Mouse (Mus musculus) embryonic facial prominence, embryonic 11.5 days (tissue): ENCODE measurements around the gene Gabbr2. TPM values are rescaled to one million over a fixed set of nuclear protein-coding genes. Genes with fewer than 3 reads are reported as not detected.

Experiments
- ATAC-seq: fragments of 200-750 bp; cut with Nextera tagmentation; replicated peaks from 2 replicates; pipeline ENCODE4 v1.8.0; 2017; ENCODE audit warnings: low read depth; ENCODE audit not compliant: insufficient number of reproducible peaks, low FRiP score, low TSS enrichment
- DNase-seq: peaks from one replicate; pipeline ENCODE4 v3.0.0-alpha.2; 2015; ENCODE audit warnings: low spot score
- H3K27ac ChIP-seq: fragments of 300-500 bp; sonication (generic); replicated peaks from 2 replicates; pipeline ENCODE4 v1.5.1; 2014; ENCODE audit warnings: mild to moderate bottlenecking, low read depth, low read length, control low read depth
- H3K27me3 ChIP-seq: fragments of 300-500 bp; sonication (generic); 2 replicates; pipeline ENCODE4 v1.6.1; 2014; ENCODE audit warnings: mild to moderate bottlenecking, low read length, moderate library complexity, mixed read lengths; ENCODE audit not compliant: control insufficient read depth, insufficient read depth
- H3K36me3 ChIP-seq: fragments of 300-500 bp; sonication (generic); replicated peaks from 2 replicates; pipeline ENCODE4 v1.6.1; 2014; ENCODE audit warnings: low read depth, mild to moderate bottlenecking, low read length, moderate library complexity, mixed read lengths; ENCODE audit not compliant: control insufficient read depth, insufficient read depth
- H3K4me1 ChIP-seq: fragments of 300-500 bp; sonication (generic); 2 replicates; pipeline ENCODE4 v1.6.1; 2014; ENCODE audit warnings: low read length, mixed read lengths; ENCODE audit not compliant: control insufficient read depth, insufficient read depth
- H3K4me2 ChIP-seq: fragments of 300-500 bp; sonication (generic); 2 replicates; pipeline ENCODE4 v1.6.1; 2014; ENCODE audit warnings: low read depth, mild to moderate bottlenecking, control low read depth, low read length, moderate library complexity
- H3K4me3 ChIP-seq: fragments of 300-500 bp; sonication (generic); 2 replicates; pipeline ENCODE4 v1.5.1; 2014; ENCODE audit warnings: low read depth, low read length, control low read depth
- H3K9ac ChIP-seq: fragments of 300-500 bp; sonication (generic); replicated peaks from 2 replicates; pipeline ENCODE4 v1.6.1; 2014; ENCODE audit warnings: mild to moderate bottlenecking, control low read depth, low read length
- H3K9me3 ChIP-seq: fragments of 300-500 bp; sonication (generic); replicated peaks from 2 replicates; pipeline ENCODE4 v1.6.1; 2016; ENCODE audit warnings: mild to moderate bottlenecking, low read length, inconsistent platforms, mixed read lengths; ENCODE audit not compliant: control insufficient read depth
- WGBS: fragments of 180-500 bp; shearing (Covaris S2); extraction: QIAGEN DNeasy Blood & Tissue Kit; methylation state at CpG from one replicate; pipeline ENCODE4 v1.1.7; 2014; 5-methylcytosine and 5-hydroxymethylcytosine counted together
- polyA plus RNA-seq: library from polyadenylated mRNA; unstranded; fragments of >200 nt; fragmentation: Nextera tagmentation; extraction: Ambion mirVana; gene quantifications from 2 replicates; pipeline ENCODE4 v1.2.1, GENCODE M21; 2014

Gabbr2 gene
- polyA plus RNA-seq, 1 experiment from 2014 or later = 0.25 TPM

- no peaks in the 10 kb centered on the region for H3K9me3 ChIP-seq
- WGBS = 77% methylated on average over 3 of the region's 3 CpGs
- ATAC-seq = no peak
These were observed 122.8 kb downstream of the Gabbr2 start for GRCm38 (mm10) chr4:46868921-46869320.

GRCm38 (mm10) chr4:46868181-46868580 lies 123.5 kb downstream of the Gabbr2 start:
- no peaks in the 10 kb centered on the region for H3K4me1 ChIP-seq
- 82% methylated on average over 5 of the region's 5 CpGs for WGBS
- H3K36me3 ChIP-seq = no peaks in the 10 kb centered on the region
- no peak for ATAC-seq
- H3K27ac ChIP-seq = no peak overlapping the region
- DNase-seq = no peak
- H3K9ac ChIP-seq = no peak overlapping the region
- no peak overlapping the region for H3K4me2 ChIP-seq
- no peak overlapping the region for H3K4me3 ChIP-seq
- H3K27me3 ChIP-seq = no peaks in the 10 kb centered on the region
- no peaks in the 10 kb centered on the region for H3K9me3 ChIP-seq

More at GRCm38 (mm10) chr4:46868921-46869320, 122.8 kb downstream of the Gabbr2 start:
- H3K36me3 ChIP-seq = no peaks in the 10 kb centered on the region
- H3K27me3 ChIP-seq = no peaks in the 10 kb centered on the region
- no peaks in the 10 kb centered on the region for H3K4me1 ChIP-seq
- no peak overlapping the region for H3K9ac ChIP-seq
- no peak for DNase-seq
- H3K4me2 ChIP-seq = no peak overlapping the region
- no peak overlapping the region for H3K4me3 ChIP-seq
- H3K27ac ChIP-seq = no peak overlapping the region

- no peak overlapping the region for H3K4me3 ChIP-seq
- H3K9me3 ChIP-seq = no peaks in the 10 kb centered on the region
- ATAC-seq (no peak), DNase-seq (no peak)
- H3K27ac ChIP-seq = no peak overlapping the region
- no peaks in the 10 kb centered on the region for H3K4me1 ChIP-seq
- no peaks in the 10 kb centered on the region for H3K36me3 ChIP-seq
- H3K4me2 ChIP-seq = no peak overlapping the region
- no peaks in the 10 kb centered on the region for H3K27me3 ChIP-seq
- 83% methylated on average over 10 of the region's 10 CpGs for WGBS
- H3K9ac ChIP-seq = no peak overlapping the region
These were observed 123.9 kb downstream of the Gabbr2 start for GRCm38 (mm10) chr4:46867779-46868178.

GRCm38 (mm10) chr4:46866070-46866469 lies 125.6 kb downstream of the Gabbr2 start:
- no peak overlapping the region for H3K27ac ChIP-seq
- H3K36me3 ChIP-seq = no peaks in the 10 kb centered on the region
- H3K27me3 ChIP-seq = no peaks in the 10 kb centered on the region
- no peak overlapping the region for H3K9ac ChIP-seq
- no peak for DNase-seq
- WGBS = 91% methylated on average over 2 of the region's 2 CpGs
- no peak for ATAC-seq
- H3K4me1 ChIP-seq = no peaks in the 10 kb centered on the region
- no peak overlapping the region for H3K4me2 ChIP-seq
- H3K4me3 ChIP-seq = no peak overlapping the region
- H3K9me3 ChIP-seq = no peaks in the 10 kb centered on the region

- no peaks in the 10 kb centered on the region for H3K4me1 ChIP-seq
- no peaks in the 10 kb centered on the region for H3K9me3 ChIP-seq
- H3K9ac ChIP-seq = no peak overlapping the region
- no peak for ATAC-seq
- no peaks in the 10 kb centered on the region for H3K36me3 ChIP-seq
- no peak for DNase-seq
- H3K27me3 ChIP-seq = no peaks in the 10 kb centered on the region
- H3K27ac ChIP-seq = no peak overlapping the region
- no peak overlapping the region for H3K4me2 ChIP-seq
- WGBS = 81% methylated on average over 12 of the region's 12 CpGs
- no peak overlapping the region for H3K4me3 ChIP-seq
These were observed 128.0 kb downstream of the Gabbr2 start for GRCm38 (mm10) chr4:46863721-46864120.

GRCm38 (mm10) chr4:46862677-46863076 lies 129.0 kb downstream of the Gabbr2 start:
- no peak overlapping the region for H3K9ac ChIP-seq
- H3K27me3 ChIP-seq = no peaks in the 10 kb centered on the region
- no peaks in the 10 kb centered on the region for H3K4me1 ChIP-seq
- no peak overlapping the region for H3K27ac ChIP-seq
- H3K4me2 ChIP-seq = no peak overlapping the region
- H3K9me3 ChIP-seq = no peaks in the 10 kb centered on the region
- DNase-seq (no peak), ATAC-seq (no peak)
- no peaks in the 10 kb centered on the region for H3K36me3 ChIP-seq
- no peak overlapping the region for H3K4me3 ChIP-seq
- WGBS = 91% methylated on average over 4 of the region's 4 CpGs

- H3K9me3 ChIP-seq = no peaks in the 10 kb centered on the region
- no peak overlapping the region for H3K27ac ChIP-seq
- no peak for ATAC-seq
- no peak overlapping the region for H3K9ac ChIP-seq
- no peak overlapping the region for H3K4me2 ChIP-seq
- DNase-seq = no peak
- H3K27me3 ChIP-seq = no peaks in the 10 kb centered on the region
- no peaks in the 10 kb centered on the region for H3K36me3 ChIP-seq
- no peaks in the 10 kb centered on the region for H3K4me1 ChIP-seq
- H3K4me3 ChIP-seq = no peak overlapping the region
- WGBS = 86% methylated on average over 6 of the region's 6 CpGs
These were observed 131.1 kb downstream of the Gabbr2 start for GRCm38 (mm10) chr4:46860586-46860985.

GRCm38 (mm10) chr4:46858899-46859298 lies 132.8 kb downstream of the Gabbr2 start:
- no peak for ATAC-seq
- Histone ChIP-seq H3K4me2 (no peak overlapping the region), H3K4me1 (no peaks in the 10 kb centered on the region), H3K9me3 (no peaks in the 10 kb centered on the region), H3K9ac (no peak overlapping the region), H3K4me3 (no peak overlapping the region), H3K27me3 (no peaks in the 10 kb centered on the region), H3K36me3 (no peaks in the 10 kb centered on the region), H3K27ac (no peak overlapping the region)
- DNase-seq = peak; percentile 51
- 17% methylated on average over 13 of the region's 13 CpGs for WGBS
